Mouse (Mus musculus) embryo, embryonic 9.5 days (tissue): Measurements from ENCODE around the gene Etv3.
"Not testable (repeated sequence)": the region's sequence is repeated elsewhere in the genome, so short reads cannot be mapped to it uniquely, and the experiment has no call there.

Source experiments
- DNase-seq: peaks from one replicate; pipeline ENCODE4 v3.0.0-alpha.2; 2017; ENCODE audit errors: extremely low spot score

Gene Etv3

DNA sequence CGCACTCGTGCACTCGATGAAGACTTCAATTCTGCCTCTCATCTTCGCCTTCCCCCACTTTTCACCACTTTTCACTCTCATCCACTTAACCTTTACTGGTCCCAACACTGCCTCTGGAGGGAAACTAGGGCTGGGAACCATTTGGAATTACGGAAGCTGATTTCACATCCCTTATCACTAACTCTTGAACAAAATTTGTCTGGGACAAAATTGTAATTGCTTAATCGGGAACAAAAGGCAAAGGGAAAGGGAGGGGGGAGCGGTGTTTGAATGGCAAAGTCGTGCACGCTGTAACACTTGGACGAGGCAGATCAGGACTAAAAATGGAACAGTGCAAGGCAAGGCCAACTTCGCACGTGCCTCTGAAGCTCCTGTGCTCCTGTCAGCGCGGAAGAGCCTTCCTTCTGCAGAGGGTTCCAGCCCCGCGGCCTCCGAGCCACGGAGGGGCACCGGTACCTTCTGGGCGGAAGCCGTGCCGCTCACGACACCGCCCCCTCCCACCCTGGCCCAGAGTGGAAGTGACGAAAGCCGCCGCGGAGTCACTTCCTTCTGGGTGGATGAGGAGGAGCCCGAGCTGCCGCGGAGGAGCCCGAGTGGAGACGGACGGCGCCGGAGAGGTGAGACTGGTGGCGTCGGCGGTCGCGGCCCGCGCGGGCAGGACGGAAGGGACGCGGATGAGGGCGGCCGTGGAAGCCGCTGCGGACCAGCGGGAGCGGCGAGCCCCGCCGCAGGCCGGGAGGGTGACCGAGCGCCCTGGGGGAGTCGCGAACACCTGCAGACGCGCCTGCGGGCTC lies at the start of gene Etv3:
Gene Etv3 (plus strand): TSS at position 365 of the 794 bp plus-strand sequence.
- DNase-seq = peak; percentile 86

DNA sequence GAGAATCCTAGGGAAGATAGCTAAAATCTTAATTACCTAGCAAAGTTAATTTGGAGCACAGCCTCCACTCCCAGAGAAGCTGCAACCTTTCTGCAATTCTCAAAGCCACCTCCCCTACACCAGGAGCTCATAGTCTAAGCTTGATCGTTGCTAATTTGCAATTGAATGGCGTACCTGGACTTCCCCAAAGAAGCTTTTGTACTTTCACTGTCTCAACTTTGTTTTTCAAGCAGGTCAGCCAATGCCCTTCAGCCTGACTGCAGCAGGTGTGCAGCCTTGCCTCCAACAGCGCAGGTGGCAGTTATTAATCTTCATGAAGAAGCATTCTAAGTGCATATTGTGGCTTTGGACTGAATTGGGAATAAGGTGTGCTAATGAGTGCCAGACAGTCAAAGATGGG lies 47.3 kb upstream of the Etv3 start:
- not testable (repeated sequence) for DNase-seq

DNA sequence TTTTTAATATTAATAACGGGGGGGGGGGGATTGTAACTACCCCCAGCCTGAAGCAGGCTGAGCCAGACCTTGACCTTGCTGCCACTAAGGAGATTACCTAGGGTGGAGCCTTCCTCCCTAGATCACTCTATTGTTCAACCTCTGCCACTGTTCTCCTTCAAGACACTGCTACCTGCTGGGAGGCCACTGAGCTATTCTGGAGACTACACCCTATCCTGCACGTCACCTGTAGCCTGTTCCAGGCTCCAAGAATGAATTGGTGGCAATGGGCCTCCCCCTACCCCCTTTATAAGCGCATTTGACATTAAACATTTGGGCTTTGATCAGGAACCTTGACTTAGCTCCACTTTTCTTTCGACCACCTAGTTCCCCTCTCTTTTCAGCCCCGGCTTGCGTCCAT lies 46.6 kb upstream of the Etv3 start:
- not testable (repeated sequence) for DNase-seq

DNA sequence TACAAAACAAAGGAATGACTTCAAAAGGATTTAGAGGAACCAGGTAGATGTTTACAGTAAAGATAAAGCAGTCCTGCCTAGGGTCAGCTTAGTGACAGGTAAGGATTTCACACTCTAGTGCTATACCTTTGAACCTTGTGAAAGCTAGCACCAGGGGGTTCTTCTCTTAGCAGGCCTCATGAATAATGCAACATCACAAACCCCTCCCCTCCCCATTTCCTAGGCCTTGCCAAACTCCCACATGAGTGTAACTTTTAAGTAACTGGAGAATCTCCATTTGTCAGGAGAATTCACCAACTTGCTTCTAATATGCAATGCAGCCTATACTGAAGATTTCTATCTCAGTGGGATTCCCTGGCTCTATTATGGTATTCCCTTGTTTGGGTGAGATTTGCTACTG lies 46.0 kb upstream of the Etv3 start:
- DNase-seq = not testable (repeated sequence)

GRCm38 (mm10) chr3:87487392-87487791 lies 37.8 kb upstream of the Etv3 start:
- DNase-seq = no peak

- no peak for DNase-seq
These were observed 37.3 kb upstream of the Etv3 start for GRCm38 (mm10) chr3:87487911-87488310.

DNA sequence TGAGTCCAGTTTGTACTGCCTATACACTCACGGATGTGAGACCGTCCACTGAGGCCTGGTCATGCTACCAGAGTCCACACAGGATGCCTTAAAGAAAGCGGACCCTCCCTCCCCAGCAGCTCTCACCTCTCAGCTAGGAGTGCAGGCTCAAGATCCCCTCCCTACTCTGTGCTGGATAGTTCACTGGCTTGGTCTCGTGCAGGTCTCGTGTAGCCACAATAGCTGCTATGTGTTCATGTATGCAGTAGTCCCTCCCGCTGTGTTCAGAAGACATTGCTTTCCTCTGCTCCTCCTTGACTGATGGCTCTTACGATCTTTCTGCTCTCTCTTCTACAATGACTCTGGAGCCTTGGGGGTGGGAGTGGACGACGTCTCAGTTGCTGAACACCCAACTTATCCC lies 26.9 kb upstream of the Etv3 start:
- no peak for DNase-seq

- peak; percentile 60 for DNase-seq
These were observed 26.1 kb upstream of the Etv3 start for GRCm38 (mm10) chr3:87499072-87499471.

- no peak for DNase-seq
These were observed 24.8 kb upstream of the Etv3 start for GRCm38 (mm10) chr3:87500088-87501055.

DNA sequence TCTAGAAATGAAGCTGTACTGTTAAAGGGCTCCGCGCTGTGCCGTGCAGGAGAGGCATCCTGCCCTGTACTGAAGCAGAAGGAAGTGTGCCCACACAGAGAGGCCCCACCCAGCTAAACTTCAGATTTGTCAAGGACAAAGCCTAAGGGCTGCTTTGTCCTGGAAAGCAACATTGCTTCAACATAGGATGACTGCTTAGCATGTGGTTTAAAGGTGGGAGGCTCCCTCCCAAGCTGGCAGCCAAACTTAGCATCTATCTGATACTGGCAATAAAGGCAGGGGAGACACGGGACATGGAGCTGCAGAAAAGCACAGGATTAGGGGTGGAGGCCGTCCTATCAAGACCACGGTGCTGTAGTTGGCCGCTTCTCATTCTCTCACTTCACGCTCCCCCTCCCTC lies 24.1 kb upstream of the Etv3 start:
- no peak for DNase-seq

DNA sequence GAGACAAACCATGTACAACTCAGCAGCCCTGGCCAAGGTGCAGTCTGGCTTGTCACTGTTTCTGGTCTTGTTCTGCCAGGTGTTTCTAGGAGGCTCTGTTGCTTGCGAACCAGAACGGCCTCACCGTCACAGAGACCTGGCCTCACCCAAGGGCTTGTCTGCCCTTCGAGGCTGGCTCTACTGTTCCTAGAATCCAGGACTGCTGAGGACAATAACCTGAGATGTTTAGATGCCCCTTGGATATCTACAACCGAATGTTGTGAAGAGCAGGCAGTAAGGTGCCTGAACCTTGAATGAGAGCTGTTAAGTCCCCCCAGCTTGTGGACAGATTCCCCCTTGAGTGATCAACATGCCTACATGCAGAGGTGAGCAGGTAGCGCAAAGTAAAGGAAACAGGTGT lies 22.4 kb upstream of the Etv3 start:
- DNase-seq = no peak

- peak; percentile 55 for DNase-seq
These were observed 20.9 kb upstream of the Etv3 start for GRCm38 (mm10) chr3:87504330-87504729.

DNA sequence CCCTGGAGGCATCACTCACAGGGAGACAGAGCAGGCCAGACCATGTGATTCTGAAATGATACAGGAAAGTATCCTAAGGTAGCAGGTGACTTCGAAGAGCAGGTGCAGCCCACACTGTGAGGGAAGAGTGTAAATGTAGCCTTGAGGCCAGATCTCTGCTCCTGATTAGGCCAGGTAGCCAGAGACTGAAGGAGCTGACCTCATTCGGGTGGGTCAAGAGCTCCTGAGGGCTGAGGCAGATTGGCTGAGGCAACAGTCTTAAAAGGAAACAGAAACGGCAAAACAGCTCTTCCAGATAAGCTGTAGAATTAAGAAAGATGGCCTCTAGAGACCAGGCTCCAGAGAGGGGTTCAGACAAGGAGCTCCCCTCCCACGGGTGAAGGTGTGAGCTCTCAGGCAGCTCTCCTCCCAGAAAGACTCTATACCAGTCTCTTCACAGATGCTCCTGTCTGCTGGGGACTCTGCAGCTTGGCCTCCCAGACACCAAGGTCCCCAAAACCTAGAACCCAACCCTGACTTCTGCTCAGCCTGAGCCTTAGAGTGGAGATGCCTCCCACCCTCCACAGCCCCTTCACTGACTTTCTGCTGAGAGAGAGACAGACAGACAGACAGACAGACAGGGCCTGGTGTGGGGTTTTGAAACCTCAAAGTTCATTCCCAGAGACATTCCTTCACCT lies 20.3 kb upstream of the Etv3 start:
- no peak for DNase-seq

DNA sequence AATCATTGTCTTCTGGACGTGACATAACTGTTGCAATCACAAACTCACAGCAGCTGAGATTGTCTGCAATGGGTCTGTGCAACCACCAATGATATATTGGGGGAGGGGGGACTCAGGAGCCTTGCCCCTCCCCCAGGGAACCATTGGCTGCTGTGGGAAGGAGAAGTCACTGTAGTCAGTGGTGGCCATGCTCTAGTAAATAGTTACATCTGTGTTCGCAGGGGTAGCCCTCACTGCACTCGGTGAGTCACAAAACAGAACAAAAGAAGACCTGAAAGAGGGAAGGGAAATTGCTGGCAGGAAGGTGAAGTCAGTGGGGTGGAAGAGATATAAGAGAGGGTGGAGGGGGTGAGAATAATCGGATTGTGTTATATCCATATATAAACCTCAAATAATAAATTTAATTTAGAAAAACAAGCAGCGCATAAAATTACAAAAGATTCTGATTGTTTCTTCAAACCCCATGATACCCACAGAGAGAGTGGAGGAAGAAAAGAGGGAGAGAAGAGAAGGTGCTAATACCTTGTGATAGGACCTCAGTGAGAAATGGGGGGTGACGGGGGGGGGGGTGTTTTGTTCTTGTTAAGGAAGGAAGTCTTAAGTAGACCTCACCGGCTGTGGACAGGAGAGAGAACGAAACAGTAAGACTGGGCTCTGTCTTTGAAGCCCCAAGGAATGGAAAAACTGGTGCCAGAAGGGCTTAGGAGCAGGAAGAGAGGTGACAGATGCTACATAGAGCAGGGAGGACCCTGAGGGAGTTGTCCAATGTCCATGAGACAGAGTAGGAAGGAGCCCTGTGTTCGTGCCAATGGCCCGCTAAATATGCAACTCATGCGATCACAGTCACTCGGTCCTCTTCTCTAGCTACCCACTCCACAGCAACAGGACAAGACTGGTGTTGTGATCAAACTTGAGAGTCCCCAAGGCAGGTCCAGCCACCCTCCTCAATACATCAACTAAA lies 18.5 kb upstream of the Etv3 start:
- no peak for DNase-seq

DNA sequence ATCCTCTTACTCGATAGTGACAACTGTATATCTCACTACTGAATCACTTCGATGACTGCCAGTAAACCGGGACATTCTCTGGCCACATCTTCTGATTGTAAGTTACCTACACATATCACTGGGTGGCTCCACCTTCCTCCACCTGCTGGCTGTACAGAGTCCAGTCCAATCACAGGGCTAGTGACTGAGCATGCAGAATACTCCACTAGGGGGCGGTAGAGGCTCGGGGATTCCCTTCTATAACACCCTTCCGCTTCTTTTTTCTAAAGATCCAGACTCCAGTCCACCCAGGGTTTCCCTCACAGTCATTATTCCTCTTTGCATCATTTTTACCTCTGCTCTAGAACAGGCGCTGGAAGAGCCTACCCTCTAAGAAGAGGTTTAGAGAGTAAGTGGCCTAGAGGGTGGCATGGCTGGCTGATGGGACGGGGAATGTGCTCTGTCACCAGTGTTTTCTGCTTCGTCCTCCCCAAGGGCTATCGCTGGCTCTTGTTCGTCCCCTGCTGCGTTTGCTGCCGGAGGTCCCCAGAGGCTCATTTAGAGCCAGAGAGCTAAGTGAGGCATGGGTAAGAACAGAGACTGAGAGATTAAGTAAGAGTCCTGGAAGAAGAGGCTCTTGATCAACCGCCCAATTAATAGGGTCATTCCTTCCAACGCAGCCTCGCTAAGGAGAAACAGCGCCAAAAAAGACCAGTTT lies 16.9 kb upstream of the Etv3 start:
- DNase-seq = peak; percentile 86

DNA sequence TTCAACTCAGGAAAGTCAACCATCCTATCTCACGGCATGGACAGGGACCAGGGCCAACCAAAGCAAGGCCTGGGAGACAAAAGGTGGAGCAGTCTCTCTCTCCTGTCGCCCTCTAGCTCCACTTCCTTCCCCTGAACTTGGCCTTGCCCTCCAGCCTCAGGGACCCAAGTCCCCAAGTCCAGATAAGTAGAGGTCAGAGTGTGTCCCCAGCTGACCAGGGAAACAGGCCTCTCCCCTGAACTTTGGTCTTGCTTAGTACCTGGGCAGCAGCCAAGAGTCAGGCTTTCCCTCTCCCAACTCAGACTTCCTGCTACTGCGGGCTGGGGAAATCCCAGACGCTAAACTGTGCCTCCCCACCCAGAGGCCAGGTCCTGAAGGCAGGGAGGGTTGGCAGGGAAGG lies 16.1 kb upstream of the Etv3 start:
- no peak for DNase-seq

GRCm38 (mm10) chr3:87510832-87511231 lies 14.4 kb upstream of the Etv3 start:
- DNase-seq = no peak

- DNase-seq = peak; percentile 19
These were observed 13.0 kb upstream of the Etv3 start for GRCm38 (mm10) chr3:87511971-87512765.

- DNase-seq = no peak
These were observed 9.6 kb upstream of the Etv3 start for GRCm38 (mm10) chr3:87515567-87516081.
